Mouse (Mus musculus) R1 (cell line): Measurements from ENCODE around the gene Slc44a1.

Experiments used
- DNase-seq: peaks from one replicate; pipeline ENCODE4 v3.0.0-alpha.2; 2018; ENCODE audit warnings: low read depth, low spot score

Gene Slc44a1

GRCm38 (mm10) chr4:53465887-53466286 lies 25.7 kb downstream of the Slc44a1 start:
- DNase-seq, result peak; percentile 85

GRCm38 (mm10) chr4:53469007-53469406 lies 28.8 kb downstream of the Slc44a1 start:
- DNase-seq, result no peak

- no peak for DNase-seq
These were observed 33.9 kb downstream of the Slc44a1 start for GRCm38 (mm10) chr4:53474109-53474508.

- peak; percentile 35 for DNase-seq
These were observed 35.2 kb downstream of the Slc44a1 start for GRCm38 (mm10) chr4:53475230-53475952.

GRCm38 (mm10) chr4:53478644-53479043 lies 38.4 kb downstream of the Slc44a1 start:
- no peak for DNase-seq

GRCm38 (mm10) chr4:53487216-53488188 lies 47.3 kb downstream of the Slc44a1 start:
- no peak for DNase-seq

GRCm38 (mm10) chr4:53488803-53489202 lies 48.6 kb downstream of the Slc44a1 start:
- DNase-seq, result no peak

GRCm38 (mm10) chr4:53490371-53490770 lies 50.2 kb downstream of the Slc44a1 start:
- no peak for DNase-seq

GRCm38 (mm10) chr4:53491269-53491668 lies 51.1 kb downstream of the Slc44a1 start:
- DNase-seq, result peak; percentile 87

- no peak for DNase-seq
These were observed 55.4 kb downstream of the Slc44a1 start for GRCm38 (mm10) chr4:53495646-53496045.

- DNase-seq, result no peak
These were observed 62.6 kb downstream of the Slc44a1 start for GRCm38 (mm10) chr4:53502764-53503163.

- DNase-seq, result peak; percentile 35
These were observed 72.1 kb downstream of the Slc44a1 start for GRCm38 (mm10) chr4:53512131-53512916.

GRCm38 (mm10) chr4:53513276-53514081 lies 73.3 kb downstream of the Slc44a1 start:
- no peak for DNase-seq

- peak; percentile 37 for DNase-seq
These were observed 75.9 kb downstream of the Slc44a1 start for GRCm38 (mm10) chr4:53516011-53516532.

- DNase-seq, result no peak
These were observed 79.2 kb downstream of the Slc44a1 start for GRCm38 (mm10) chr4:53519429-53519828.

GRCm38 (mm10) chr4:53521028-53521427 lies 80.8 kb downstream of the Slc44a1 start:
- no peak for DNase-seq

- no peak for DNase-seq
These were observed 82.4 kb downstream of the Slc44a1 start for GRCm38 (mm10) chr4:53522655-53523054.

- no peak for DNase-seq
These were observed 85.3 kb downstream of the Slc44a1 start for GRCm38 (mm10) chr4:53525503-53525902.

GRCm38 (mm10) chr4:53525994-53526393 lies 85.8 kb downstream of the Slc44a1 start:
- no peak for DNase-seq

GRCm38 (mm10) chr4:53526446-53526845 lies 86.2 kb downstream of the Slc44a1 start:
- DNase-seq, result no peak

GRCm38 (mm10) chr4:53535795-53536194 lies 95.6 kb downstream of the Slc44a1 start:
- no peak for DNase-seq
